Mouse (Mus musculus) ES-E14 (cell line): ENCODE data around the gene Hdac5.

Experiments
- CHD2 ChIP-seq: IDR thresholded peaks from 2 replicates; pipeline ENCODE4 v1.6.1; 2014; ENCODE audit warnings: mild to moderate bottlenecking, low read depth, low read length, inconsistent platforms
- HCFC1 ChIP-seq: IDR thresholded peaks from 2 replicates; pipeline ENCODE4 v1.6.1; 2012; ENCODE audit warnings: low read length, inconsistent platforms, borderline replicate concordance; ENCODE audit not compliant: insufficient read depth
- MAFK ChIP-seq: IDR thresholded peaks from 2 replicates; pipeline ENCODE4 v1.6.1; 2014; ENCODE audit warnings: mild to moderate bottlenecking, low read depth, low read length, inconsistent platforms; ENCODE audit not compliant: insufficient read depth
- ZC3H11A ChIP-seq: IDR thresholded peaks from 2 replicates; pipeline ENCODE4 v1.6.1; 2012; ENCODE audit warnings: low read depth, mild to moderate bottlenecking, inconsistent platforms, low read length, borderline replicate concordance
- ZNF384 ChIP-seq: IDR thresholded peaks from 2 replicates; pipeline ENCODE4 v1.6.1; 2012; ENCODE audit warnings: low read depth, low read length, inconsistent platforms

GRCm38 (mm10) chr11:102199856-102200255 lies 30.1 kb downstream of the Hdac5 start:
- no peak for TF ChIP-seq CHD2
- TF ChIP-seq ZC3H11A, result no peak
- no peak for TF ChIP-seq MAFK
- TF ChIP-seq HCFC1, result no peak
- TF ChIP-seq ZNF384, result no peak
